Mouse (Mus musculus): ENCODE data around the gene Vdac1.
A peak's percentile ranks its signal among the peaks of the same experiment; 100 is the strongest.

The Vdac1 gene

GRCm38 (mm10) chr11:52360471-52361277 lies at the start of gene Vdac1:
Gene Vdac1, plus strand, starts transcription at chr11:52360860.
- peak; percentile 89 to 92 for DNase-seq

GRCm38 (mm10) chr11:52314102-52314793 lies 46.4 kb upstream of the Vdac1 start:
- DNase-seq, result peak in 1 of 2 experiments; percentile 23

- no peak for DNase-seq
Observed at GRCm38 (mm10) chr11:52318445-52318844, 42.2 kb upstream of the Vdac1 start.

- no peak for DNase-seq
Observed at GRCm38 (mm10) chr11:52319664-52320063, 41.0 kb upstream of the Vdac1 start.

GRCm38 (mm10) chr11:52320529-52320928 lies 40.1 kb upstream of the Vdac1 start:
- DNase-seq, result no peak

- no peak for DNase-seq
Observed at GRCm38 (mm10) chr11:52321540-52321939, 39.1 kb upstream of the Vdac1 start.

GRCm38 (mm10) chr11:52324442-52325367 lies 36.0 kb upstream of the Vdac1 start:
- no peak for DNase-seq

GRCm38 (mm10) chr11:52327313-52327712 lies 33.3 kb upstream of the Vdac1 start:
- no peak for DNase-seq

GRCm38 (mm10) chr11:52332421-52333118 lies 28.1 kb upstream of the Vdac1 start:
- DNase-seq, result peak; percentile 79 to 80

- peak; percentile 96 to 97 for DNase-seq
Observed at GRCm38 (mm10) chr11:52333616-52334015, 27.0 kb upstream of the Vdac1 start.

- peak in 1 of 2 experiments; percentile 51 for DNase-seq
Observed at GRCm38 (mm10) chr11:52335263-52335662, 25.4 kb upstream of the Vdac1 start.

- peak; percentile 42 to 59 for DNase-seq
Observed at GRCm38 (mm10) chr11:52335924-52336323, 24.7 kb upstream of the Vdac1 start.

GRCm38 (mm10) chr11:52337651-52338295 lies 22.9 kb upstream of the Vdac1 start:
- no peak for DNase-seq

GRCm38 (mm10) chr11:52338351-52338750 lies 22.3 kb upstream of the Vdac1 start:
- DNase-seq, result no peak

- DNase-seq, result no peak
Observed at GRCm38 (mm10) chr11:52339098-52339497, 21.6 kb upstream of the Vdac1 start.

- no peak for DNase-seq
Observed at GRCm38 (mm10) chr11:52339512-52339911, 21.1 kb upstream of the Vdac1 start.

GRCm38 (mm10) chr11:52340123-52340864 lies 20.4 kb upstream of the Vdac1 start:
- no peak for DNase-seq

GRCm38 (mm10) chr11:52341001-52341400 lies 19.7 kb upstream of the Vdac1 start:
- peak in 1 of 2 experiments; percentile 31 for DNase-seq

GRCm38 (mm10) chr11:52341476-52341875 lies 19.2 kb upstream of the Vdac1 start:
- no peak for DNase-seq

GRCm38 (mm10) chr11:52342296-52342695 lies 18.4 kb upstream of the Vdac1 start:
- DNase-seq, result no peak

- peak; percentile 91 to 94 for DNase-seq
Observed at GRCm38 (mm10) chr11:52343162-52343561, 17.5 kb upstream of the Vdac1 start.
